Mouse (Mus musculus) hematopoietic stem cell, adult 5-6 weeks (primary cell): ENCODE data around the gene Ace. TPM values are rescaled to one million over a fixed set of nuclear protein-coding genes. Genes with fewer than 3 reads are reported as not detected.

Source experiments
- ATAC-seq, 2 experiments: fragments of 125-278 bp in 1 of 2; replicated peaks in 1 of 2; 2 replicates each; pipeline ENCODE4 v1.8.0; 2016 to 2017; ENCODE audit warnings: inconsistent platforms in 2 of 2, mild to moderate bottlenecking in 2 of 2, moderate number of reproducible peaks in 2 of 2, low read depth in 1 of 2, moderate TSS enrichment in 1 of 2; ENCODE audit not compliant: low FRiP score in 2 of 2, poor library complexity in 2 of 2, severe bottlenecking in 2 of 2, insufficient read depth in 1 of 2, low TSS enrichment in 1 of 2
- total RNA-seq: library from RNA; stranded (forward); fragments of 172-1452, 232-1000 nt; gene quantifications from 2 replicates; pipeline ENCODE4 v1.2.3, GENCODE M21; 2017

Gene Ace
- 0.20 and 0.56 TPM in 2 replicates for total RNA-seq

DNA sequence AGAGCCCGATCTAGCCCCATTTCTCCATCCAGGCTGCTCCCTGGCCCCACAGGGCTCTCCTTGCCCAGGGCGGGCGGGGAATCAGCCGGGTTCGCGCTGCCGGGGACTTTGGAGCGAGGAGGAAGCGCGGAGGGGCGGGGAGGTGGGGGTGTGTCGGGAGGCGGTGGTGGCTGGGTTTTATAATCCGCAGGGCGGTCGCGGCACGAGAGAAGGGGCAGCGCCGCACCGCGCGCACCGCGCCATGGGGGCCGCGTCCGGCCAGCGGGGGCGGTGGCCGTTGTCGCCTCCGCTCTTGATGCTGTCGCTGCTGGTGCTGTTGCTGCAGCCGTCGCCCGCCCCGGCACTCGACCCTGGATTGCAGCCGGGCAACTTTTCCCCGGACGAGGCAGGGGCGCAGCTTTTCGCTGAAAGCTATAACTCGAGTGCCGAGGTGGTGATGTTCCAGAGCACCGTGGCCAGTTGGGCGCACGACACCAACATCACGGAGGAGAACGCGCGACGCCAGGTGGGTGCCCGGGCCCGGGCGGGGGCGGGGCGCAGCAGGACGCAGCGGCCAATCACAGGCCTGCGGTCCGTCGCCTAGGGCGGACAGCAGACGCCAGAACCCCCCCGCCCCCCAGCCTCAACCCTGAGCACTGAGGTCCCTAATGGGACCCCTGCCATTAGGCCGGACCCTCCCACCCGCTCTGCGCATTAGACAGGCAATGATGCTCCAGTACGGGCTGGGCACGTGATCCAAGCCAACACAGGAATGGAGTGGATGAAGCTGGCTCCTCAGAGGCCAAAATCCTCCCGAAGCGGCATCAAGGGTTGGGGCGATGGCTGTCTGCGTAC is at the start of gene Ace:
Gene Ace (plus strand): TSS at position 205 of the 834 bp plus-strand sequence.
- ATAC-seq, result no peak

GRCm38 (mm10) chr11:105920098-105920785 is 47.5 kb upstream of the Ace start:
- ATAC-seq, result no peak

GRCm38 (mm10) chr11:105920836-105921235 is 46.9 kb upstream of the Ace start:
- ATAC-seq, result no peak

GRCm38 (mm10) chr11:105921275-105921674 is 46.5 kb upstream of the Ace start:
- no peak for ATAC-seq

GRCm38 (mm10) chr11:105922769-105923663 is 44.7 kb upstream of the Ace start:
- ATAC-seq, result no peak

DNA sequence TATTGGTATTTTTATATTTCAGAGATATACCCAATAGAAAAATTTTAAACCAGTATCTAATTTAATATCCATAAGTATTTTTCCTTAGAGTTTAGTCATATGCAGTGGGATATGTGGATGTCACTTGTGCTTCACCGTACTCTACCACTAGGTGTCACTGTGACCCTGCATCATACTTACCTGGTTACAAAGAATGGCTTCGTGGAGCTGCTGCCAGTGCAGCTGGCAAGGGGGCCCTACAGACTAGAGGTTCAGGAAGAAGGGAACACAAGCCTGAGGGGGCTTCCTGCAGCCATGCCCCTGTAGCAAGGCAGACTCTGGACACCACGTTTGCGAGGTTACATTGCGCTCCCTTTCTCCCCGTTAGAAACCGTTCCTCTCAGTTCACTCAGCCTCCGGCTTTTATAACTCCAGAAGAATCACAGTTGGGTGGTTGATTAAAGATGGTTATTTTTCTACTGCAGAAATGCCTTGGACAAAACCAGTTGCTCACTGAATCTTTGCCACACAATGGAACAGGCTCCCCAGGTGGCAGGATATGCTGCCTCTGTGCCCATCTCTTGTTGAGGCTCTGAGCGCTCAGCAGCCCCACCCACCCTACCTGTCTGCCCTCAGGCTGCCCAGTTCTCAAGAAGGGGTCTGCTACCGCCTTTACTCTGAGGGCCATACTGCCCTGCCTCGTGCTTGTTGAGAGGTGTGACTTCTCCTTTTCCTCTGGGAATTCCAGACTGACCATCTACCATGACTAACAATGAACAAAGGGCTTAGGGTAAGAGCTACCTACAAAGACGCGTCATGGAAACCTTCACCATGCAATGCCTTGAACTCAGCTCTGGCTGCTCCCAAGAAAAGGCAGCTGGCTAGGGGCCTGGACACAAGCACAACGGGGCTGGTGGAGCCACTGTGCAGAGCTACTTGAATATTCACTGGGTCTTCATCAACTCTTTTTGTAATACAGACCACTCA is 40.4 kb upstream of the Ace start:
- ATAC-seq, result peak; percentile 75 to 78

GRCm38 (mm10) chr11:105928171-105928570 is 39.6 kb upstream of the Ace start:
- ATAC-seq, result no peak

DNA sequence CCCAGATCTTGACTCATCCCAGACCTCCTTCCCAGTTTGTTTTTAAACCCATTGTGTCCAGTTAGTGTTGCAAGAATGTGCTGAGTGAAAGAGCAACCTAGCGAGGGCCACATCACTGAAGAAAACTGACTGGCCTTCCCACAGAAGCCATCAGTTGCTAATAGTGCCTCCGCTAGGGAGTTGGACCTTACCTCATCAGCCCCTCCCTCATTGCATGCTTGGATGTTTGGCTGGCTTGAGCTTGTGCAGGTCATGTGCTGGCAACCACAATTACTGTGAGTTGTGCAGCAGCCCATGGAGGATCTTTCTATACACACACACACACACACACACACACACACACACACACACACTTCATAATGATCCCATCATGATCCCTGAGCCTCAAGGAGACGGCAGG is 36.4 kb upstream of the Ace start:
- ATAC-seq, result no peak

GRCm38 (mm10) chr11:105933746-105934145 is 34.0 kb upstream of the Ace start:
- no peak for ATAC-seq

- peak in 1 of 2 experiments; percentile 6; a peak in 1 of 4 replicates for ATAC-seq
These were observed 33.4 kb upstream of the Ace start for GRCm38 (mm10) chr11:105934303-105934711.

GRCm38 (mm10) chr11:105934816-105935215 is 32.9 kb upstream of the Ace start:
- ATAC-seq, result no peak

DNA sequence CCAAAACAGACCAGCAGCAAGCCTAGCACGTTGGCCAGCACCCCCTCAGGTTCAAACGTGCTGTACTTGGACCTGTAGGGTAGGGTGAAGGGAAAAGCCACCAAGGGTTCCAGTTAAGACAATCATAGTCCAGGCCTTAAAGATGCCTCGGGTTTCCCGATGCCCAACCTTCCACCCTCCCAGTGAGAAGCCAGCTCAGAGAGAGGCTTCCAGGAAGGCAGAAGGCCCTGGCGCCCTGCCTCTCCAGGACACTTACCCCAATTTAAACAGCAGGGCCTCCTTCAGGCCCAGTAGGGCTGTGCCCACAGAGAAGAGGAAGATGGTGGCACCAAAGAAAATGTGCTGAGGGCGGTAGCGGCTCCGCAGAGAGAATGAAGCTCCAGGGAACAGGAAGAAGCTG is 32.2 kb upstream of the Ace start:
- no peak for ATAC-seq

DNA sequence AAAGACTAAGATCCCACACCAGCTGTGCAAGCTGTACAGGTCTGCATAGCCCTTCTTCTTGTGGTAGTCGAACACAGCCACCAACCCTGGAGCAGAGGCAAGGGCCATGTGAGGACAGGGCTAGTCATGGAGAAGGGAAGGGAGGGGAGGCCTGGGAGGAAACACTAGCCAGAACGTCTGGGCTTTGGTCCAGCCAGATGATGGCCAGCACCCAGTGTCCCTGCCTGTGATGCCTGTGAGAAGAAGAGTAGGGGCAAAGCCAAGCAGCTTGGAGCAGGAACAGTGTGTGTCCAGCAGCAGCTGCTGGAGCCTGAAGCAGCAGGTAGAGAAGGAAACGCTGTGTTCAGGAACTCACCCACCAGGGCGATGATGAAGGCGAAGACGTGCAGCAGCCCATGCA is 31.5 kb upstream of the Ace start:
- no peak for ATAC-seq

- no peak for ATAC-seq
These were observed 30.8 kb upstream of the Ace start for GRCm38 (mm10) chr11:105936974-105937373.

DNA sequence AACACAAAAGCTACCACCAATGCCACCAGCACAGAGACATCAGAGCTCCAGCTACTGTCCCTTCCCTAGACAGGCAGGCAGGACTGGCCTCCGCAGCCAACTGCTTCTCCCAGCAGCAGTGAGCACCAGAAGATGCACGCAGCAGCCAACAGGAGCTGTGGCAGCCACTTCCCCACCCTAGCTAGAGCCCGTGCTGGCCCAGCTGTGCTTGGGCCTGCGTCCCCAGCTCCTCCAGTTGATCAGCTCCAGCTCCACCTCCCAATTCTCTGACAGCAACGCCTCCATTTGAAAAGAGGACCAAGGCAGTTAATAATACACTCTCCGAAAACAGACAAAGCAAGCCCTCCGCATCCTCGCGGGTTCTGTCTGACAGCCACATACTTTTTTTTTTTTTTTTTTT is 29.0 kb upstream of the Ace start:
- ATAC-seq, result no peak

DNA sequence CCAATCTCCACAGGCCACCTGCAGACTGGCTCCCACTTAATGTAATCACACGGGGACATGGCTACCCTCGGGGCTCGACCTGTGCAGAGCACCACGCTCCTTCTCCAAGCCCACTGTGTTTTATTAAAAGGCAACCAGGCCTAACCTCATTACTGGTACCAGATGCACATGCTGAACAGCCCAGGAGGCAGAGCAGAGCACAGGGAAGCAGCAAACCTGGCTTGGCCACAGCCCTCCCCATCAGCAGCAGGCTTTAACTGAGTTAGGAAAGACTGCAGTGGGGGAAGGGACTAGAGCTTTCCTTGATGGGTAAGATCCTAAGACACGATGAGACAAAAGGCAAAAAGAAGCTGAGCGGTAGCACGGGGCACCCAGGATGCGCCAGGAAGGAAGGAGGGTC is 25.8 kb upstream of the Ace start:
- ATAC-seq, result no peak
